Mouse (Mus musculus) erythroblast, embryonic 14.5 days (primary cell): ENCODE results near the gene Nfkbil1. TPM values are rescaled to one million over a fixed set of nuclear protein-coding genes. Genes with fewer than 3 reads are reported as not detected.

ENCODE experiments used
- H3K27me3 ChIP-seq: 2 replicates; pipeline ENCODE4 v1.6.1; 2012; ENCODE audit warnings: inconsistent platforms; ENCODE audit not compliant: control insufficient read depth
- H3K36me3 ChIP-seq: 2 replicates; pipeline ENCODE4 v1.6.1; 2012; ENCODE audit warnings: mild to moderate bottlenecking, inconsistent platforms; ENCODE audit not compliant: control insufficient read depth
- H3K4me1 ChIP-seq: 2 replicates; pipeline ENCODE4 v1.6.1; 2012; ENCODE audit warnings: inconsistent platforms; ENCODE audit not compliant: control insufficient read depth
- H3K4me3 ChIP-seq: replicated peaks from 2 replicates; pipeline ENCODE3; 2012; ENCODE audit warnings: moderate library complexity, mild to moderate bottlenecking, inconsistent platforms
- H3K9me3 ChIP-seq: 2 replicates; pipeline ENCODE4 v1.6.1; 2012; ENCODE audit warnings: low read length, inconsistent platforms, mixed read lengths; ENCODE audit not compliant: control insufficient read depth
- GATA1 ChIP-seq: IDR thresholded peaks from 2 replicates; pipeline ENCODE4 v1.6.1; 2012; ENCODE audit warnings: low read length, inconsistent platforms, mixed read lengths
- TAL1 ChIP-seq: IDR thresholded peaks from 3 replicates; pipeline ENCODE4 v1.6.1; 2012; ENCODE audit warnings: low read length, inconsistent platforms, mixed read lengths
- polyA plus RNA-seq: library from polyadenylated mRNA; stranded (reverse); fragments of >175 nt; gene quantifications from 2 replicates; pipeline ENCODE4 v1.2.3, GENCODE M21; 2012

The Nfkbil1 gene
- polyA plus RNA-seq, 1 experiment = 1.6 TPM

DNA sequence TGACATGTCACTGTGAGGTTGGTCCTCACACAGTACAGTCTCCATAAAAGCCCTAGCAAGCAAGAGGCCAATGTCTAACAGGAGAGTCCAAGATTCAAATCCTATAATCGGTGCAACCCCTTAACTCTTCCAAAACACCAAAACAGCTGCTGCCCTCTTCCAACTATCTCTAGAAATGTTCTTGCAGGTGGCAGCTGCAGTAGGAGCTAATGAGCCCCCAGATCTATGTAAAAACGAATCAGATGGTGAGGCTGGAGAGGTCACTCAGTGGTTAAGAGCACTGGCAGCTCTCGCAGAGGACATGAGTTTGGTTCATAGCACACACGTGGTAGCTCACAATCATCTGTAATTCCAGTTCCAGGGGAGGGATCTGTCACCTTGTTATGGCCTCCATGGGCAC lies 20.1 kb upstream of the Nfkbil1 start:
- H3K4me3 ChIP-seq = no peak overlapping the region
- TF ChIP-seq GATA1 = no peak
- TF ChIP-seq TAL1 = no peak
- peaks cover 11% of the 10 kb centered on the region for H3K27me3 ChIP-seq
- no peaks in the 10 kb centered on the region for H3K9me3 ChIP-seq
- peaks cover 26% of the 10 kb centered on the region for H3K4me1 ChIP-seq
- H3K36me3 ChIP-seq = peaks cover 40% of the 10 kb centered on the region

- Histone ChIP-seq H3K9me3 (no peaks in the 10 kb centered on the region), H3K36me3 (peaks cover 44% of the 10 kb centered on the region), H3K27me3 (peaks cover 11% of the 10 kb centered on the region), H3K4me1 (peaks cover 26% of the 10 kb centered on the region), H3K4me3 (no peak overlapping the region)
- TF ChIP-seq TAL1 = no peak
- TF ChIP-seq GATA1 = no peak
Observed at GRCm38 (mm10) chr17:35255301-35255700, 19.7 kb upstream of the Nfkbil1 start.

- no peaks in the 10 kb centered on the region for H3K9me3 ChIP-seq
- peaks cover 8% of the 10 kb centered on the region for H3K27me3 ChIP-seq
- H3K36me3 ChIP-seq = peaks cover 53% of the 10 kb centered on the region
- H3K4me3 ChIP-seq = no peak overlapping the region
- peaks cover 24% of the 10 kb centered on the region for H3K4me1 ChIP-seq
- TF ChIP-seq TAL1 (no peak), GATA1 (no peak)
Observed at GRCm38 (mm10) chr17:35254241-35255098, 18.9 kb upstream of the Nfkbil1 start.

- Histone ChIP-seq H3K27me3 (peaks cover 5% of the 10 kb centered on the region; the same call in 1 of the 2 replicates), H3K36me3 (peaks cover 63% of the 10 kb centered on the region), H3K4me1 (peaks cover 18% of the 10 kb centered on the region), H3K4me3 (no peak overlapping the region), H3K9me3 (no peaks in the 10 kb centered on the region)
- TF ChIP-seq GATA1 = no peak
- TF ChIP-seq TAL1 = no peak
Observed at GRCm38 (mm10) chr17:35253293-35254093, 17.9 kb upstream of the Nfkbil1 start.

- Histone ChIP-seq H3K4me1 (peaks cover 13% of the 10 kb centered on the region), H3K9me3 (no peaks in the 10 kb centered on the region), H3K27me3 (peaks cover 5% of the 10 kb centered on the region; the same call in 1 of the 2 replicates), H3K4me3 (no peak overlapping the region), H3K36me3 (peaks cover 70% of the 10 kb centered on the region)
- no peak for TF ChIP-seq GATA1
- TF ChIP-seq TAL1 = no peak
Observed at GRCm38 (mm10) chr17:35252619-35253292, 17.2 kb upstream of the Nfkbil1 start.

DNA sequence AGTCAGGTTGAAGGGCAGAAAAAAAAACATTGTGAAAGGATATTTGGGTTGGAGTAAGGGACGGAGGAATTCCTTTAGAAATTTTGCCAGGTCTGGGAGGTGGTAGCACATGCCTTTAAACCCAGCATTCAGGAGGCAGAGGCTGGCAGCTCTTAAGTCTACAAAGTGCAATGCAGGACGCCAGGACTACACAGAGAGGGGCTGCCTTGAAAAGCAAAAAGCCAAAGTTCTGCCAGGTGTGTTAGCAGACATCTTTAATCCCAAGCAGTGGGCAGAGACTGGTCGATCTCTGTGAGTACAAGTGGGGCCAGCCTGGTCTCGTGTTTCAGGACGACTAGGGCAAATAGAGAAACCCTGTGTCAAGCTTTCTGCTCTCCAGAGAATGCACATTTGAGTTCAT lies 16.4 kb upstream of the Nfkbil1 start:
- no peak for TF ChIP-seq TAL1
- no peak for TF ChIP-seq GATA1
- H3K4me1 ChIP-seq = peaks cover 8% of the 10 kb centered on the region
- H3K36me3 ChIP-seq = peaks cover 78% of the 10 kb centered on the region
- H3K9me3 ChIP-seq = no peaks in the 10 kb centered on the region
- H3K4me3 ChIP-seq = no peak overlapping the region
- H3K27me3 ChIP-seq = peaks cover 3% of the 10 kb centered on the region; the same call in 1 of the 2 replicates

- peaks cover 12% of the 10 kb centered on the region for H3K4me1 ChIP-seq
- no peak for TF ChIP-seq TAL1
- no peak for TF ChIP-seq GATA1
- H3K36me3 ChIP-seq = peaks cover 85% of the 10 kb centered on the region
- H3K27me3 ChIP-seq = peaks cover 2% of the 10 kb centered on the region; the same call in 1 of the 2 replicates
- no peak overlapping the region for H3K4me3 ChIP-seq
- no peaks in the 10 kb centered on the region for H3K9me3 ChIP-seq
Observed at GRCm38 (mm10) chr17:35251162-35251719, 15.6 kb upstream of the Nfkbil1 start.

DNA sequence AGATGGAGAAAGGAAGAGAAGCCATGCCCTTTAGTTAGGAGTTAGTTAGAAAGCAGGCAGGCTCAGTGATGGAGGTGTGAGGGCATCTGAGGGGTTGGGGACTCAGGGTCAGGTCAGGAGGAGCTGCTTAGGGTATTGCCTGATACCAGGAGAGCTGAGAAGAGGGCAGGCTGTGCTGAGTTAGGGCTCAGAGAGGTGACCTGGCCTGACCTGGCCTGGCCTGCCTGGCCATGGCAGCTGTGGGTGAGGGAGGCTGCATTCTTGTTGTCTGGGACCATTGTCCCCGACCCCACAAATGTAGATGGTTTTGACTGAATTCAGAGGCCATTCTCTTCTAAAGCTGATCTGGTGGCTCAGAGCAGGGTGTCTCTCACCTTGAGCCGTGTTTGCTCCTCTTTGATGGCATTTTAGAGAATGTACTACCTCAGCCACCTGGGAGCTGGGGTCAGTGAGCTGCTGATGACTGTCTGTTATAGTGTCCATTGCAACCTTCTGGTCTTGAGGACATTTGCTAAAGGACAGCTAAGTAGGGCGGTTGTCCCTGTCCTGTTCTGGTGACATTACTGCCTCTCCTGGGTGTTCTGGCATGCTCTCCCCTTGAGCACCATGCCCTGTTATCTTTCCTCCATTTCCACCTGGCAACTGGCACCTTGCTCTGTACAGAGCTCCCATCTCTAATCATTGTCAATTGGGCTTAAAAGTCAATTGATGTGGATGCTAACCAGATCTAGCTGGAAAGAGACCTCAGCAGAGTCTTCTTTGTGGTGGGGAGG lies 14.9 kb upstream of the Nfkbil1 start:
- Histone ChIP-seq H3K4me1 (peaks cover 17% of the 10 kb centered on the region), H3K9me3 (no peaks in the 10 kb centered on the region), H3K36me3 (peaks cover 92% of the 10 kb centered on the region), H3K27me3 (peaks cover 2% of the 10 kb centered on the region; the same call in 1 of the 2 replicates), H3K4me3 (no peak overlapping the region)
- TF ChIP-seq TAL1 = no peak
- no peak for TF ChIP-seq GATA1
